Comparison of ENCODE assay signal across 17 mouse cellular contexts in the genomic region with DNA sequence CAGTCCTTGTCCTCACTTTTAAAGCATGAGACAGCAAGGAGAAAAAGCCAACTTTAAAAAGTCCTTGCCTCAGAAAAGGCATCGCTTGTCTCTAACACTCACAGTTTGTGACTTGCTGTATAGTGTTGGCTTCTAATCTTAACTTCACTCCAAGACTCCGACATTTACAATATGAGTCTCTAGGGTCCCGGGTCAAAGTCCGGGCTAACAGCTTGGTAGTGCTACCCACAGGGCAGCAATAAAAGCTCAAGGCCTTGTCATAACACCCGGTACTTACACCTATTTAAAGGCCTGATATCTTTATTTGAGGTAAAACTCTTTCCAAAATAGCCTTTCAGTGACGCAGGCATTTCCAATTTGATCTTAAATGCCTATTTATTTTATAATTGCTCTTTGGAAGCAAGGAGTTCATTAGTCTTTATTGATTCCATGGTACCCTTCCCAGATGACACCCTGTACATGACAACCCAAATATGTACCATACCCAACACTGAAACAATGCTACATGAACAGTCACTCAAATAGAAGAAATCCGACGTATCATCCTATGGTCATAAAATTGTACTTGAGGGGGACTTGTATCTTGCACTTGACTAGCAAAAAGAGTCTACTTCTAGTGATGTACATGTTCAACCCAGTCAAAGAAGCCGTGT.
"Had no signal": no experiment of that assay in that cellular context is flagged by ENCODE, and none has a peak within 500 bp of the region (broad histone marks: within the 10 kb centered on the region; RNA-seq: fewer than 3 reads in every experiment).

No protein-coding gene starts in this region.

- DNase-seq: liver, postnatal 0 days; lung, adult 2 months; lung, postnatal 14 days; lung, postnatal 36 days; right cerebral cortex, postnatal 25 days; right cerebral cortex, postnatal 4 days; thymus, adult 18-20 months; thymus, postnatal 14 days; thymus, postnatal 36 days had no signal

- H3K9me3 ChIP-seq: liver, embryonic 15.5 days; megakaryocyte, embryonic 14.5 days; midbrain, embryonic 13.5 days; midbrain, embryonic 15.5 days; neural tube, embryonic 12.5 days; stomach, embryonic 15.5 days had no signal

- H3K4me3 ChIP-seq: liver, embryonic 15.5 days; megakaryocyte, embryonic 14.5 days; midbrain, embryonic 13.5 days; midbrain, embryonic 15.5 days; neural tube, embryonic 12.5 days; stomach, embryonic 15.5 days had no signal

- H3K27me3 ChIP-seq: liver, embryonic 15.5 days; megakaryocyte, embryonic 14.5 days; midbrain, embryonic 13.5 days; midbrain, embryonic 15.5 days; neural tube, embryonic 12.5 days; stomach, embryonic 15.5 days had no signal

- H3K9ac ChIP-seq: liver, embryonic 15.5 days; liver, postnatal 0 days; midbrain, embryonic 13.5 days; midbrain, embryonic 15.5 days; neural tube, embryonic 12.5 days; stomach, embryonic 15.5 days had no signal

- H3K27ac ChIP-seq: liver, embryonic 15.5 days; macrophage; midbrain, embryonic 13.5 days; midbrain, embryonic 15.5 days; neural tube, embryonic 12.5 days; stomach, embryonic 15.5 days had no signal

- H3K36me3 ChIP-seq: liver, embryonic 15.5 days; midbrain, embryonic 13.5 days; midbrain, embryonic 15.5 days; neural tube, embryonic 12.5 days; stomach, embryonic 15.5 days had no signal

- H3K4me2 ChIP-seq: liver, embryonic 15.5 days; midbrain, embryonic 11.5 days; midbrain, embryonic 13.5 days; midbrain, embryonic 15.5 days; neural tube, embryonic 12.5 days; stomach, embryonic 15.5 days had no signal

- H3K4me1 ChIP-seq: liver, embryonic 15.5 days; megakaryocyte, embryonic 14.5 days; midbrain, embryonic 13.5 days; midbrain, embryonic 15.5 days; neural tube, embryonic 12.5 days; stomach, embryonic 15.5 days had no signal

- ATAC-seq: liver, postnatal 0 days; midbrain, embryonic 13.5 days; midbrain, embryonic 15.5 days had no signal
